Mouse (Mus musculus): ENCODE results near the gene Lgals7.

DNA sequence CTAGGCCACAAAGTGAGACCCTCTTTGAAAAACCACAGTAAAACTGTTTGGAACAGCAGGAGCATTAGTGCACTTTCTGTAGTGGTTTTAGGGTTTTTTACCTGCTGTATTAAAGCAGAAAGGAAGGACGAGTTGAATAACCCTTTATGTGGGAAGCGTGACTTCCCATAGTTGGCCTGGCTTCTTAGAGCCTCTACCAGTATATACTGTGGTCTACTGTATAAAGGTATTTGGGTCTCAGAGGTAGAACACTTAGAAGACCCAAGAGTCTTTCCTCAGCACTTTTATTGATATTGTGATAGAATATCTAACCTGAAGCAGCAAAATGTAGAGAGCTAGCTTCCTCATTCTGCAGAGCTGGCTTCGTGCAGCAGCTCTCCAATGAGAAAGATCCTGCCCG, 44.1 kb upstream of the Lgals7 start:
- TF ChIP-seq CHD2 (IDR thresholded peaks at IDR 0.05; ENCODE audit: low read depth, low read length), result no peak
- TF ChIP-seq ZNF384 (IDR thresholded peaks at IDR 0.05; ENCODE audit: low read depth, low read length), result no peak
- TF ChIP-seq HCFC1 (IDR thresholded peaks at IDR 0.05; ENCODE audit: borderline replicate concordance, insufficient read depth, low read length), result no peak

All from ES-E14 (cell line).